Mouse (Mus musculus) forebrain, embryonic 11.5 days (tissue): ENCODE measurements around the gene Foxk1. TPM values are rescaled to one million over a fixed set of nuclear protein-coding genes. Genes with fewer than 3 reads are reported as not detected.

Experiments
- ATAC-seq: fragments of 200-750 bp; cut with Nextera tagmentation; replicated peaks from 2 replicates; pipeline ENCODE4 v1.8.0; 2017; ENCODE audit warnings: moderate TSS enrichment; ENCODE audit not compliant: low FRiP score
- DNase-seq: peaks from one replicate; pipeline ENCODE4 v3.0.0-alpha.2; 2017; ENCODE audit warnings: low spot score
- H3K27ac ChIP-seq: fragments of 300-500 bp; sonication (generic); 2 replicates; pipeline ENCODE4 v1.5.1; 2014; ENCODE audit warnings: low read depth, low read length
- H3K27me3 ChIP-seq: fragments of 300-500 bp; sonication (generic); 2 replicates; pipeline ENCODE4 v1.6.1; 2014; ENCODE audit warnings: mild to moderate bottlenecking, low read length, mixed read lengths; ENCODE audit not compliant: control insufficient read depth, insufficient read depth
- H3K36me3 ChIP-seq: fragments of 300-500 bp; sonication (generic); 2 replicates; pipeline ENCODE4 v1.6.1; 2014; ENCODE audit warnings: mild to moderate bottlenecking, low read length, moderate library complexity, mixed read lengths; ENCODE audit not compliant: control insufficient read depth, insufficient read depth
- H3K4me1 ChIP-seq: fragments of 300-500 bp; sonication (generic); replicated peaks from 2 replicates; pipeline ENCODE4 v1.6.1; 2014; ENCODE audit warnings: low read length, mixed read lengths; ENCODE audit not compliant: control insufficient read depth, insufficient read depth
- H3K4me2 ChIP-seq: fragments of 300-500 bp; sonication (generic); 2 replicates; pipeline ENCODE4 v1.6.1; 2014; ENCODE audit warnings: low read depth, mild to moderate bottlenecking, low read length, moderate library complexity, mixed read lengths; ENCODE audit not compliant: severe bottlenecking
- H3K4me3 ChIP-seq: fragments of 300-500 bp; sonication (generic); 2 replicates; pipeline ENCODE4 v1.5.1; 2014; ENCODE audit warnings: low read depth, low read length
- H3K9ac ChIP-seq: fragments of 300-500 bp; sonication (generic); 2 replicates; pipeline ENCODE4 v1.6.1; 2014; ENCODE audit warnings: low read length
- H3K9me3 ChIP-seq: fragments of 300-500 bp; sonication (generic); 2 replicates; pipeline ENCODE4 v1.6.1; 2016; ENCODE audit warnings: low read length, mixed read lengths; ENCODE audit not compliant: control insufficient read depth
- WGBS: fragments of 180-500 bp; shearing (Covaris S2); extraction: QIAGEN DNeasy Blood & Tissue Kit; methylation state at CpG from one replicate; pipeline ENCODE4 v1.1.7; 2014; 5-methylcytosine and 5-hydroxymethylcytosine counted together
- polyA plus RNA-seq: library from polyadenylated mRNA; unstranded; fragments of >200 nt; fragmentation: Nextera tagmentation; extraction: Ambion mirVana; gene quantifications from 2 replicates; pipeline ENCODE4 v1.2.1, GENCODE M21; 2014

The Foxk1 gene
- polyA plus RNA-seq, 1 experiment from 2014 or later = 5.0 TPM

DNA sequence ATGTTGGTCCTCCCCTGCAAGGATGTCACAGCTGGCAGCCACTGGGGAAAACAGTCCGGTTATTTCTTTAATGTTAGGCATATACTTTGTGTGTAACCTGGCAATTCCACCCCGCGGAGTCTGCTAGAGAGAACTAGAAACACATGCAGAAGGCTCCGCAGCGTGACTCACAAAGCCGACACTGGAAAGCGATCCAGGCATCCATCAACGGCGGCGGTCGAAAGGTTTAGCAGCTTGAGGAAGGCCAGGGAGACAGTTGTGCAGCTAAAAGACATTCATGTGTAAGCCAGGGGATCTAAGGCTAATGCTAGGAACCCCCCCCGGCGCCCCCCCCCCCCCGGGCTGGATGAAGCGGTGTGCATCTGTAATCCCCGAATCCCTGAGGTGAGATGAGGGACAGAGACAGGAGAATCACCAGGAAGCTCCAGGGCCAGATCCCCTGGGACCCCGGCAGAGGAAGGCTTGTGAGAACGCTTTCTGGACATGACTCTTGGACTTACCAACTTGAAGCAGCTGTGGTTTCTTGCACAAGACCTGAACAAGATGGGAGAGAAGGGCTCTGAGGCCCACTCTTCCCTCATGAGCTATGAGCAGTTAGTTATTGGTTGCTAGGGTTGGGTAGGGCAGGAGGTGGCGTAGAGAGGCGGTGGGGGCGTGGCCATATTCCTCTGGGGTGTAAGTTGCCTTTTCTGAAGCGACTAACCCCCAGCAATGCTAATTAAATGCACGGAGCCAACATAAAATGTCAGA is 16.2 kb upstream of the Foxk1 start:
- Histone ChIP-seq H3K4me2 (no peak overlapping the region), H3K9me3 (no peaks in the 10 kb centered on the region), H3K9ac (0 out of 2 replicates have a peak overlapping the region, but pooled peaks have one; percentile 7), H3K27ac (peak overlapping the region; percentile 58), H3K36me3 (no peaks in the 10 kb centered on the region), H3K4me1 (peaks cover 31% of the 10 kb centered on the region), H3K27me3 (no peaks in the 10 kb centered on the region), H3K4me3 (no peak overlapping the region)
- ATAC-seq = no peak; the same call in 1 of the 2 replicates
- WGBS = 21% methylated on average over 23 of the region's 23 CpGs
- DNase-seq = peak; percentile 66

DNA sequence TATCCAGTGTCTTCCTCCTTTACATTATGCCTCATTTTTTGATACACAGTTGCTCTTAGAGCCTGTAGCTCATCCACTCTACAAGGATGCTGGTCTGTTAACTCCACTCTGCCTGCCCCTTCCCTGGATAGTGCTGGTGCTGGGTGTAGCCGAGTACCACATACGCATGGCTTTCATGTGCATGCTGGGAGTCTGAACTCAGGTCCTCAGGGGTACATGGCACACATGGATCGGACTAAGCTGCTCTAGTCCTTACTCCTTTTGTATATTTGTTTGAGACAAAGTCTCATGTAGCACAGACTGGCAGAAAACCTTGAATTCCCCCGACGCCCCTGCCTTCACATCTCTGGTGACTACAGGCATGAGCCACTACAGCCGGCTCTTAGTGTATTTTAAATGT is 15.0 kb upstream of the Foxk1 start:
- ATAC-seq = peak; percentile 47
- Histone ChIP-seq H3K4me1 (peaks cover 33% of the 10 kb centered on the region), H3K4me3 (no peak overlapping the region), H3K27ac (peak overlapping the region; percentile 70), H3K27me3 (no peaks in the 10 kb centered on the region), H3K4me2 (0 out of 2 replicates have a peak overlapping the region, but pooled peaks have one; percentile 3), H3K9me3 (no peaks in the 10 kb centered on the region), H3K36me3 (no peaks in the 10 kb centered on the region), H3K9ac (peak overlapping the region; percentile 31)
- DNase-seq = no peak
- WGBS = 30% methylated on average over 6 of the region's 6 CpGs

DNA sequence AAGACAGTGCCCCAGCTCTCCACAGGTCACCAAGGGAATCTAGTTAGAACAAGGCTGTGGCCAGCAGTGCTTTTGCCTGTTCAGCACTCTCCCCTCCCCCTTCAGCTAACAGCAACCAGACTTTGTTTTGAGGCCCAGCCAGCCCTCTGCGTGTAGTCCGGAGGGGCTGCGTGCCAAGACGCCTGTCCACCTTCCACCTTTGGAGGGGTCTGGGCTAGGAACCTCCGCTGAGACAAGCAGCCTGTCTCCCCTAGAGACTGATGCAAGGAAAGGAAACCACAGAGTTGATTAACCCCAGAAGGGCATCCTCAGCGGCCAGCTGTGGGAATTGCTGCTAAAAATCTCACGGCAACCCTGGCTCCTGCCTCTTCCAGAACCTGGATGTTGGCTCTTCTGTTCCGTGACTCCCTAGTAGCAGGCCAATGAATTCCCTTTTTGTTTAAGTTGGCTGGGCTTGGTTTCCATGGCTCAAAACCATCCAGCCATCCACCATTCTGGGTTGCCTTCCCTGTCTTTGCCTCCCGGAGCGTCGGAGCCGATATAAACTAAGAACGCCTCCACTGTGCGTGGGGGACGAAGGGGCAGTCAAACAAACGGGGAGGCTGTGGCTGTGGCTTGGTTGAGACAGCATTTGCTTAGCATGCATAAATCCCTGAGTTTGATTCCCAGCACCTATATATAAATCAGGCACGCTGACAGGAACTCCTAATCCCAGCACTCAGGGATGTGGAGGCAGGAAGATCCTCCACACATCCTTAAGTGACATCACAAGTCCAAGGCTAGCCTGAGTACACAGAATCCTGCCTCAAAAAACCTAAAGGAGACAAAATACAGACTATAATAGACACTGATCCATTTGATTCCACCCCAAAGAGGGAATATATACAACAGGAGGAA is 14.3 kb upstream of the Foxk1 start:
- ATAC-seq = peak; percentile 69
- H3K4me2 ChIP-seq = 0 out of 2 replicates have a peak overlapping the region, but pooled peaks have one; percentile 3
- H3K9me3 ChIP-seq = no peaks in the 10 kb centered on the region
- peak overlapping the region; percentile 70 for H3K27ac ChIP-seq
- no peak overlapping the region for H3K4me3 ChIP-seq
- peaks cover 39% of the 10 kb centered on the region for H3K4me1 ChIP-seq
- 36% methylated on average over 17 of the region's 17 CpGs for WGBS
- H3K27me3 ChIP-seq = no peaks in the 10 kb centered on the region
- H3K36me3 ChIP-seq = no peaks in the 10 kb centered on the region
- peak; percentile 72 for DNase-seq
- peak overlapping the region; percentile 31; the same call in 1 of the 2 replicates for H3K9ac ChIP-seq

DNA sequence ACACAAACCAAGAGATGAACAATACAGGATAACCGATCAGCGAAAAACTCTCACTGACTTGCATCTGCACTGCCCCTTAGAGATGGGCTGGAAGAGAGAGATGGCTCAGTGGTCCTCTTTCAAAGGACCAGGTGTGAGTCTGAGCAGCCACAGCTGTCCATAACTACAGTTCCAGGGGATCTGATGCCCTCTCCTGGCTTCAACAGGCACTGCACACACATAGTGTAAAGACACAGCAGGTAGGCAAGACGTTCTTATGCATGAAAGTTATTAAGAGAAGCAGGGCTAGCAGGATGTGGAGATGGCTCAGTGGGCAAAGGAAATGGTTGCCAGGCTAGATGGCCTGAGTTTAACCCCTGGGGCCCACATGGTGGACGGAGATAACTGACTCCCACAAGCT is 13.6 kb upstream of the Foxk1 start:
- Histone ChIP-seq H3K27me3 (no peaks in the 10 kb centered on the region), H3K27ac (peak overlapping the region; percentile 70; the same call in 1 of the 2 replicates), H3K9me3 (no peaks in the 10 kb centered on the region), H3K4me1 (peaks cover 41% of the 10 kb centered on the region), H3K9ac (no peak overlapping the region), H3K36me3 (no peaks in the 10 kb centered on the region), H3K4me3 (no peak overlapping the region), H3K4me2 (no peak overlapping the region)
- ATAC-seq = no peak
- DNase-seq = no peak
- WGBS = 71% methylated on average over 4 of the region's 4 CpGs

DNA sequence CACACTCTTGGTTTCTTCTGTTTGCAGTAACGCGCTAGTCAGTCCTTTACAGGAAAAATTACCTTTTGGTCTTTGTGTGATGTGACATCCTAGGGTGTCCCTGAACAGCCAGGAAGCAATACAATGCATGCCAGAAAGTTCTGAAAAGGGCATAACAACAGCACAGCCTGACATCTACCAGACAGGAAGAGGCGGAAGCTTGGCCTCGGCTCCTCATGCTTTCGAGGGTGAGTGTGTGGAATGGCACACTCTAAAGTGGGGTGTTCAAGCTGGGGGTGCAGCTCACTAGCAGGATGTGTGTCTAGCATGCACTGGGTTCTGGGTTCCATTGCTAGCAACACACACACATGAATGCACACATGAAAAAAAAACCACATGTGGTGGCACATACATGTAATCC is 9.6 kb upstream of the Foxk1 start:
- Histone ChIP-seq H3K9me3 (no peaks in the 10 kb centered on the region), H3K4me2 (no peak overlapping the region), H3K27me3 (no peaks in the 10 kb centered on the region), H3K36me3 (no peaks in the 10 kb centered on the region), H3K27ac (peak overlapping the region; percentile 7; the same call in 1 of the 2 replicates), H3K9ac (no peak overlapping the region; the same call in 1 of the 2 replicates), H3K4me3 (no peak overlapping the region), H3K4me1 (peaks cover 24% of the 10 kb centered on the region)
- ATAC-seq = no peak
- no peak for DNase-seq
- WGBS = 56% methylated on average over 5 of the region's 5 CpGs

DNA sequence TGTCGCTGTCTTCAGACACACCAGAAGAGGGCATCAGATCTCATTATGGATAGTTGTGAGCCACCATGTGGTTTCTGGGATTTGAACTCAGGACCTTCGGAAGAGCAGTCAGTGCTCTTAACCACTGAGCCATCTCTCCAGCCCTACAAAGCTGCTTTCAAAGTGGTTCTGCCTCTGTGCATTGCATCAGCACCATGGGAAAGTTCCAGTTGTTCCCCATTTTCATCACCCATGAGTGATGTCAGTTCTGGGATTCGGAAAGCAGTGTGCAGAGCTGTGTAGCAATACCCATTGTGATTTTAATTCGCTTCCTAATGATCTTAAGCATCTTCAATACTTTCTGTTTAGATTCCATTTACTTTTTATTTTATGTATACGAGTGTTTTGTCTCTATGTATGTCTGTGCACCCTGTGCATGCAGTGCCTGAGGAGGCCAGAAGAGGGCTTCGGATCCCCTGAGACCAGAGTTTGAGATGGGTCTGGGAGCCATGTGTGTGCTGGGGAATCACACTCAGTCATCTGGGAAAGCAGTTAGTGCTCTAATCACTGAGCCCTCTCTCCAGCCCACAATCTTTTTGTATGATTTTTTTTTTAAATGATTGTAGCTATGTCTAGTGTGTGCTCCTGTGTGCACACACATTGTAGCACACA is 6.6 kb upstream of the Foxk1 start:
- H3K4me2 ChIP-seq = no peak overlapping the region
- H3K27ac ChIP-seq = peak overlapping the region; percentile 77; the same call in 1 of the 2 replicates
- 89% methylated on average over 6 of the region's 6 CpGs for WGBS
- no peaks in the 10 kb centered on the region for H3K27me3 ChIP-seq
- no peak overlapping the region for H3K4me3 ChIP-seq
- no peak overlapping the region for H3K9ac ChIP-seq
- no peaks in the 10 kb centered on the region for H3K36me3 ChIP-seq
- ATAC-seq (no peak), DNase-seq (no peak)
- no peaks in the 10 kb centered on the region for H3K9me3 ChIP-seq
- H3K4me1 ChIP-seq = peaks cover 14% of the 10 kb centered on the region

DNA sequence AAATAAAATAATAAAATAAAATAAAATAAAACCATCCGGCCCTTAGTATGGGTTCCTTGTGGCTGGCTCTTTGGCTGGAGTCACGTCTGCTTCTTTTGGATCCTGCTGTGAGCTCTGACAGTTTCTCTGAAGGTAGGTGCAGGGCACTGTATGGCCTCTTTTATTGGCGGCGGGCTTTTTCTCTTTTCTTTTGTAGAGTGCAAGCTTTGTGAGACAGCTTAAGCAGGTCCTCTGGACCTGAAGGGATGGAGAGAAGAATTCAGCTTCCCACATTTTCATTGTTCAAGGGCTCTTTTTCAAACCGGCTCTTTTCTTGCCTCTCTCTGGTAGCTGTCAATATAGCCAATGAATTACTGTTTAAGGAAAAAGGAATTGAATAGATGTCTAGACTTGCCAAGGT is 5.4 kb upstream of the Foxk1 start:
- Histone ChIP-seq H3K4me2 (no peak overlapping the region), H3K4me1 (peaks cover 20% of the 10 kb centered on the region), H3K9me3 (no peaks in the 10 kb centered on the region), H3K27ac (peak overlapping the region; percentile 77), H3K27me3 (no peaks in the 10 kb centered on the region), H3K4me3 (no peak overlapping the region), H3K9ac (no peak overlapping the region), H3K36me3 (no peaks in the 10 kb centered on the region)
- no peak for DNase-seq
- ATAC-seq = peak; percentile 72
- 14% methylated on average over 5 of the region's 5 CpGs for WGBS

DNA sequence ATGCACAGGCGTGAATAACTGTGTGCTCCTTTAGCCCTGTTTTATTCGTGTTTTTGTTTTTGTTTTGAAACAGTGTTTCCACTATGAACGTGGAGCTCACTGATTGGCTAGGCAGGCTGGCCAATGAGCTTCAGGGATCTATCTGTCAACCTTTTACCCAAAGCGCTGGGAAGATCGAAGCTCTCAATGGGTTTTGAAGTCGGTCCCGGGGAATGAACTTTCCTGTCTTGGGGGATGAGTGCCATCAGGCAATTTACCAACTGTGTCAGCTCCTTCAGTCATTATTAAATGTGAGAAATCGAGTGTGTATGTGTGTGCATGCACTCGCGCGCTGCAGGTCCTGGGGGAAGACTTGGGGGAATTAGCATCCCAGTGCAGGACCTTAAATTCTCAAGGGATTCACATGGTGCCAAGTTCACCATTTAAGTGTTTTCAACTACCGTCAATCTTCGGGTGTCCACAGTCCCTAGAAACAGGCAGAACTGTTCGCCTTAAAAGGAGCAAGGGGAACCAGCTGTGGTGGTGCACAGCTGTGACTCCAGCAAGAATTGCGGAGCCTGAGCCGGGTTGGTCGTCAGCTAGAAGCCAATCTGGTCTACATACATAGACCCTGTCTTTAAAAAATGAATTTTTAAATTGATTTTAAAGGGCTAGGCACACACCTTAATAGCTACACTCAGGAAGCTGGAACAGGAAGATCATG is 965 bp upstream of the Foxk1 start:
- no peak overlapping the region for H3K27ac ChIP-seq
- peak overlapping the region; percentile 60; the same call in 1 of the 2 replicates for H3K4me2 ChIP-seq
- H3K9ac ChIP-seq = peak overlapping the region; percentile 5; the same call in 1 of the 2 replicates
- DNase-seq = no peak
- H3K36me3 ChIP-seq = no peaks in the 10 kb centered on the region
- ATAC-seq = no peak
- H3K27me3 ChIP-seq = no peaks in the 10 kb centered on the region
- H3K9me3 ChIP-seq = no peaks in the 10 kb centered on the region
- WGBS = 35% methylated on average over 17 of the region's 17 CpGs
- peak overlapping the region; percentile 97; the same call in 1 of the 2 replicates for H3K4me3 ChIP-seq
- H3K4me1 ChIP-seq = peaks cover 23% of the 10 kb centered on the region
